Mouse (Mus musculus): Measurements from ENCODE around the gene Syt12. TPM values are rescaled to one million over a fixed set of nuclear protein-coding genes. Genes with fewer than 3 reads are reported as not detected.

The Syt12 gene
- total RNA-seq (2023): under 1 TPM in 1 of 2 experiments, not detected in 1; 0.15 TPM

DNA sequence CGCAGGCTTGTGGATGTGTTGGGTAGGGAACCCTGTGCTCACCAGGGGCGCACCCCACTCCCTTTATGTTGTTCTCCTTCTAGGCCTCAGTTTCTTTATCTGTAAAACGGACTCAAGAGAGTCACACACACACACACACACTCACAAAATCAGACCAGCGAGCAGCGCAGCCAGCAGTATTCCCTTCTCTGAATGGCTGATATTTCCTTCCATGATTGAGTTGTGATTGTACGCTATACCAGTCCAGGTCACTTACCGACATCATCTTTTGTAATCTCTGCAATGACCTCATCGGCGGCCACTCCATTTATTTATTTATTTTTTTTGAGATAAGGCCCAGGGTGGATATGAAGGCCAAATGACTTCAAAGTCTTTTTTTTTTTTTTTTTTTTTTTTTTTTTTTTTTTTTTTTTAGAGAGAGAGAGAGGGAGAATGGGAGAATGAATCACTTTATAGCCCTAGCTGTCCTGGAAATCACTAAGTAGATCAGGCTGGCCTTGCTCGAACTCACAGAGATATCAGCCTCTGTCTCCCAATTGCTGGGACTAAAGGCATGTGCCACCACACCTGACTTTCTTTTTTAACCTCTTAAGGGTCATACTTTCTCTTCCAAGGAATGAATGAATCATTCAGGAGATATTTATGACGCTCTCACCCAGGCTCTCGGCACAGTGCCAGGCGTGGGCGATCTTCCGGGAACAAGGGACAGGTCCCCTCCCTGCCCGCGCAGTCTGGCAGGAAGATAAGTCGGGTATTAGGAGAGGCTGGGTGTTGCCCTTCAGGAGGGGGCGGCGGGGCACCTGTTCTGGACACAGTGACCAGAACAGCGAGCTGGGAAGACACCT, at the start of gene Syt12:
Gene Syt12, minus strand, starts transcription at position 103 of the 845 bp plus-strand sequence.

DNA sequence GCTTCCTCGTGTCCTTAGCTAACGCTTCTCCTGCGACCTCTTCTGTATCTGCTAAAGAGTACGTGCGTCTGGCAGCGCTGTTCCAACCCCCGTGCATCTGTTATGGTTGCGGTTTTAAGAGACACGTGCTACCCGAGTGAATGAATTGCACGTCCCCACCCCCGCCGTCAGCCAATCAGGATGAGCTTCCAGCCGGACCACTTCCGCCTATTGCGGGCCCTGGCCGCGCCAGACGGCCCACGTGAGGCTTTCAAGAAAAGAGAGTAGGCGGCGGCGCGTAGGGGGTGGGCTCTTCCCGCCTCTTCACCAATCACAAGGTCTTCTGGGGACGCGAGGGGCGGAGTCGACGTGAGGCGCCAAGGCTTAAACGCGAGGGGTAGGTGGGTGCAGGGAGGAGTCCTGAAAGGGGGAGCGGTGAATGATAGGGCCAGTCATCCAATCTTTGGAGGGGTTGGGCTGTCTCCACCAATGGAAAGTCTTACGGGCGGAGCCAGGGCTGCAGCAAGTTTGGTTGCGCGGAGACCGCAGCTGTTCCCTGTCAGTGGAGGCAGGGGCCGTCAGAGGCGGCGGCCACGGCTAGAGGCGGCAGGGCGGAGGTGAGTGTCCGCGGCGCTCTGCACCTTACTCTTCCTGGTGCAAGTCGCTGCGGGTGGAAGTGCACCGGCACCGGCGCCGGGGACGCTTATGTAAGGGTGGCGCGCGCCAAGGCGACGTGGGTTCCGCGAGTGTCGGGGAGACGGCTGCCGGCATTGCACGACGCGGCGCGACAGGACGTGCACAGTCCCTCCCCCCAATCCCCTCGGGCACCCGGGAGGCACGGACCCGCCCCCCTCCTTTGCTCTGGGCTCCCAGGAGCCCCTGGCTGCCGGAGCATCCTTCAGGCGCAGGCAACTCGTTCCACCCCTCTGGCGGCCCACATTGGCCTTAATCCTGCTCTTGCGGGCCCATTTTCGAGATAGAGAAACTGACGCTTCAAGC, 33.0 kb upstream of the Syt12 start, which contains the start of gene Pcx:
Gene Pcx, plus strand, starts transcription at position 487 of the 978 bp plus-strand sequence.

DNA sequence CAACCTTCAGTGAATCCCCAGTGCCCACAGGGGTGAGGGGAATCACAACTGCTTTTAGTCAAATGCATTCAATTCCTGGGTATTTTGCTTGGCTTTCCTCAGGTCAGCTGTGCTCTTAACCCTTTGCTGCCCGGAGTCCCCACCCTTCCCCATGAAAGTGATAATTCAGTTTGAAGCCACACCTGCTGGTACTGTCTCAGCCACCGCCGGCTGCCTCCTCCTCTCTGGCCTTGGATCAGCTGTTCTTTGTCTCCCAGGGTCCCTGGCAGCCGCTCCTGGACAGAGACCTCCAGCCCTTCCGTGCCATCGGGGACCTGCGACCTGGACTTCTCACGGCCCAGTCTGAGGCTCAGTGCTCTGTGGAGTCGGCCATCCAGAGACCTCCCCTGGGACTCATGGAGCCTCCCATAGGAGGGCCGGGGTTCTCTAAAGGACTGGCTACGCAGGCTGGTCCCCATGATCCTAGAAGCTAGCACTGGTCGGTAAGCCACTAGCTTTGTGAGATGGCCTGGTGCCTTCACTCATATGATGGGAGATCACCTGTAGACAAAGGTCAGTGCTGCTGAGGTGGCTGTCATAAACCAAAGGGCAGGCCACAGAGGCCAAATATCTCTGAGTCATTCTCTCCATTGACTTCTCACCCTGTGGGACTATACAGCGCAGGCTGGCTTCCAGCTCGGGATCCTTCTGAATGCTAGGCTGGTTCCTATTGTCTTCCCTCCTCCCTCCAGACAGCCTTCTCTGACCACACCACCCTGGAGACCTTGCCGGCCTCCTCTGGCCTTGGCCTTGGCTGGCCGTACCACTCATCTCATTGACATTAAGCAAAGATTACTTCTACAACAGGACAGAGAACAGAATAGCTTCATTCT, 21.1 kb upstream of the Syt12 start, which contains the start of gene 2010003K11Rik:
Gene 2010003K11Rik, minus strand, starts transcription at position 522 of the 872 bp plus-strand sequence.

DNA sequence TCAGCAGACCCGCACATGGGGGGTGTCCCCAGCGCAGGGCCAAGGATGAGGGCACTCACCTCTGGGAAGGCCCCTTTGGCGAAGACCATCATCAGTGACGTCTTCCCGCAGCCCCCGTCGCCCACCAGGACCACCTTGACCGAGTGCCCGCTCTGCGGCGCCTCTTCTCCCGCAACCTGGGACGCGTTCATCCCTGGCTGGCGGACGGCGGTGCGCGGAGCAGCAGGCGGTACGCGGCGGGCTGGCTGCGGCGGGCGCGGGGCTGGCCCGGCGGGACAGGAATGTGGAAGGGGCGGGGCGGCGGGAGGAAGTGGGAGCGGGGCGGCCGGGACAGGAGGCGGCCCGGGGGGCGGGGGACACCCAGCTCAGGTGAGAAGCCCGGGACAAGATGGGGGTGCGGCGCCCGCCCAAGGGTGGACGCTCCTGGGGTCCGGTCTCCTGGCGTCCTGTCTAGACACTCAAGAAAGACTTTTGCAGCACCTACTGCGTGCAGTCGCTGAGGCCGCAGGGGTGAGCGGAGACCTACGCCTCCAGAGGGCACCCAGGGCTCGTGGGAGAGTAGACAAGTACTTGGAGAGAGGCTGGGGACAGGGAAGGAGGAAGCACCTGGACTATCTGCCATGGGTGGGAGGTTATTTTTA, 38.0 kb downstream of the Syt12 start, which contains the start of gene Rhod:
Gene Rhod, minus strand, starts transcription at position 272 of the 641 bp plus-strand sequence.

DNA sequence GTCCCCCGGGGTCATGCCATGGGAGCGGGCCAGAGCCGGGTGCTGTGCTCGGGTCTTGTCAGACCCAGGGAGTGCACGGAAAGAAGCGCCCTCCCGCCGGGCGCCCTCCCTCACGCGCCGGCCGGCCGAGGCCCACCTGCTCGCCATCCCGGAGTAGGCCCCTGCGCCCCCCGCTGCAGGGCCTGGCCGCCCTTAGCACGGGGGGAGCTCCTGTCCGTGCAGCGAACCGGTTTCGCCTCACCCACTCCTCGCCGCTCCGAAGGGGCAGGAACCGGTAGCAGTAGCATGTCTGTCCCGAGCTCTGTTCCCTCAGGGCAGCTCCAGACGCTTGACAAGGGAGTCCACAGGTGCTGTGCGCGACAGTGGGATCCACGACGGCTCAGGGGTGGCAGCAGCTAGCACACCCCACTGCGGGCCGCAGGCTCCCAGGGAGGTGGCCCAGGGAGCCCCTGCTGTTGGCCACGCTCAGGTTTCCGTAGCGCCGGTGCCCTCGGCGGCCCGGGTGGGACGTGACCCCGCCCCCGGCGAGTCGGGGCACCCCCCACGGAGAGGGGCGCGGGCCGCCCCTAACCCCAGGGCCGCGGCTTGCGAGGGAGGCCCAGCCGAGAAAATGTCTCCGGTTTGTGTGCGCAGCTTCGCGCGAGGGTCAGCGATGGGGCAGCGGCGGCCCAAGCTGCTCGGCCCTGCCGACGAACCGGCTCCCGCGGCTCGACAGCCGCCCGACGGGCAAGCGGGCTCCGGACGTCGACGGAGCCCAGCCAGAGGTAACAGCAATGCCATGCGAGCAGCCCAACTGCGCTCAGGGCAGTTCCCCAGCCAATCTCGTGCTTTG, 79.2 kb downstream of the Syt12 start, which contains the start of gene Kdm2a:
Gene Kdm2a, minus strand, starts transcription at position 488 of the 832 bp plus-strand sequence.

Other genes starting within 250 kb of the Syt12 start
- 100 to 1,000 TPM; 198 to 208 TPM for gene Pold4, start 245.5 kb downstream of the Syt12 start, total RNA-seq (2023)
- gene Ssh3, start 208.3 kb downstream of the Syt12 start, total RNA-seq (2023): 10 to 100 TPM; 32.2 to 32.4 TPM
- 10 to 100 TPM; 28.2 to 32.6 TPM for gene Ankrd13d, start 194.3 kb downstream of the Syt12 start, total RNA-seq (2023)
- gene Grk2, start 171.2 kb downstream of the Syt12 start, total RNA-seq (2023): 100 to 1,000 TPM; 584 to 625 TPM
- gene Kdm2a, start 79.2 kb downstream of the Syt12 start, total RNA-seq (2023): 100 to 1,000 TPM; 257 to 283 TPM
- not detected for gene Rhod, start 38.0 kb downstream of the Syt12 start, total RNA-seq (2023)
- not detected for gene 2010003K11Rik, start 21.1 kb upstream of the Syt12 start, total RNA-seq (2023)
- 1 to 10 TPM; 2.3 to 5.5 TPM for gene Pcx, start 33.0 kb upstream of the Syt12 start, total RNA-seq (2023)
- under 1 TPM; 0.17 to 0.30 TPM for gene Lrfn4, start 138.2 kb upstream of the Syt12 start, total RNA-seq (2023)
- gene Rce1, start 148.2 kb upstream of the Syt12 start, total RNA-seq (2023): 10 to 100 TPM; 53.8 to 58.0 TPM
- gene Gm960, start 221.2 kb upstream of the Syt12 start, total RNA-seq (2023): not detected
- not detected for gene Sptbn2, start 233.7 kb upstream of the Syt12 start, total RNA-seq (2023)

All from B cell, adult 67 days (primary cell).